ENCODE assay signal across 8 mouse cellular contexts in genomic region chr2:71055300-71056114, GRCm38 (mm10). TPM values are rescaled to one million over a fixed set of nuclear protein-coding genes. Genes with fewer than 3 reads are reported as not detected.
A peak's percentile ranks its signal among the peaks of the same experiment; 100 is the strongest.
DNase-seq lines count a peak whose midpoint lies in the region; ATAC-seq lines count a peak whose summit lies in the region.

Gene Dcaf17 (plus strand): TSS chr2:71055328.
Gene Mettl8 (minus strand): TSS chr2:71055583.

- H3K9me3 ChIP-seq in heart, embryonic 10.5 days = no peaks in the 10 kb centered on the region
- H3K9me3 ChIP-seq in kidney, embryonic 15.5 days (replicated peaks) = no peaks in the 10 kb centered on the region

- H3K4me3 ChIP-seq in heart, embryonic 10.5 days = peak within 1 kb of the TSS; percentile 72
- H3K4me3 ChIP-seq in kidney, embryonic 15.5 days (replicated peaks) = peak within 1 kb of the TSS; percentile 86

- ATAC-seq in erythroblast, adult 5-6 weeks (replicated peaks; ENCODE audit: low FRiP score, poor library complexity, severe bottlenecking) = peak; percentile 92
- peak; percentile 98 for ATAC-seq in kidney, embryonic 15.5 days (replicated peaks; ENCODE audit: low FRiP score)
- peak; percentile 97 for ATAC-seq in monocyte, adult 5-6 weeks (replicated peaks; ENCODE audit: insufficient number of reproducible peaks, low FRiP score, low TSS enrichment, poor library complexity, severe bottlenecking)

- H3K27ac ChIP-seq in heart, embryonic 10.5 days = peak within 1 kb of the TSS; percentile 92
- H3K27ac ChIP-seq in kidney, embryonic 15.5 days = peak within 1 kb of the TSS; percentile 96

- peak; percentile 94 to 95 for DNase-seq in B cell, adult 2 months
- peak; percentile 99 for DNase-seq in brain, adult 2 months (ENCODE audit: low read depth, low spot score)
- DNase-seq in heart, embryonic 10.5 days (ENCODE audit: low spot score) = peak; percentile 98
- peak; percentile 97 for DNase-seq in liver
- peak; percentile 94 to 97 for DNase-seq in spleen, postnatal 4 days (ENCODE audit: low spot score in 2 of 2)

- 0 out of 2 replicates have a peak, but pooled peaks cover 6% of the 10 kb centered on the region for H3K4me1 ChIP-seq in heart, embryonic 10.5 days
- H3K4me1 ChIP-seq in kidney, embryonic 15.5 days = peaks cover 13% of the 10 kb centered on the region

- no peaks in the 10 kb centered on the region for H3K27me3 ChIP-seq in heart, embryonic 10.5 days (ENCODE audit: insufficient read depth, poor library complexity, severe bottlenecking)
- H3K27me3 ChIP-seq in kidney, embryonic 15.5 days = no peaks in the 10 kb centered on the region

- H3K36me3 ChIP-seq in heart, embryonic 10.5 days = peaks cover 16% of the 10 kb centered on the region
- H3K36me3 ChIP-seq in kidney, embryonic 15.5 days = peaks cover 17% of the 10 kb centered on the region

- peak within 1 kb of the TSS; percentile 74 for H3K4me2 ChIP-seq in kidney, embryonic 15.5 days

- peak within 1 kb of the TSS; percentile 75 for H3K9ac ChIP-seq in kidney, embryonic 15.5 days

- under 1% methylated on average over 57 of the region's 57 CpGs for WGBS in heart, embryonic 10.5 days
- WGBS in kidney, embryonic 15.5 days = 1% methylated on average over 57 of the region's 57 CpGs

RNA-seq across cellular contexts. Expression of gene Dcaf17, which starts in this region (rescaled TPM):
- 0.77 and 3.6 TPM in 2 replicates for total RNA-seq in erythroblast, adult 5-6 weeks (2015; ENCODE audit: low replicate concordance)
- 1.1 and 2.1 TPM in 2 replicates for total RNA-seq in erythroblast, adult 5-6 weeks (2017; ENCODE audit: low replicate concordance)
- polyA plus RNA-seq in heart, embryonic 10.5 days (2016; fragmentation: Nextera tagmentation; extraction: Ambion mirVana) = 24.9 and 25.8 TPM in 2 replicates
- 33.2 and 35.8 TPM in 2 replicates for polyA plus RNA-seq in kidney, embryonic 15.5 days (2015; fragmentation: Nextera tagmentation; extraction: Ambion mirVana)
- 10.7 to 18.0 TPM (median 13.4 TPM) in 3 replicates for total RNA-seq in monocyte, adult 5-6 weeks (2017)

RNA-seq across cellular contexts. Expression of gene Mettl8, which starts in this region (rescaled TPM):
- total RNA-seq in erythroblast, adult 5-6 weeks (2015; ENCODE audit: low replicate concordance) = 7.9 and 11.1 TPM in 2 replicates
- total RNA-seq in erythroblast, adult 5-6 weeks (2017; ENCODE audit: low replicate concordance) = 5.6 and 13.0 TPM in 2 replicates
- 14.6 and 15.7 TPM in 2 replicates for polyA plus RNA-seq in heart, embryonic 10.5 days (2016; fragmentation: Nextera tagmentation; extraction: Ambion mirVana)
- 17.5 and 19.5 TPM in 2 replicates for polyA plus RNA-seq in kidney, embryonic 15.5 days (2015; fragmentation: Nextera tagmentation; extraction: Ambion mirVana)
- 7.7 to 24.9 TPM (median 8.8 TPM) in 3 replicates for total RNA-seq in monocyte, adult 5-6 weeks (2017)

Comparison
In these comparisons a context has a peak if more than half of its experiments do, and no peak if none do; other contexts are left out.
1. Peak in every context shown above with its lines: DNase-seq, ATAC-seq, H3K4me3 ChIP-seq and H3K27ac ChIP-seq.